Mouse (Mus musculus): Measurements from ENCODE around the gene Rimbp3. TPM values are rescaled to one million over a fixed set of nuclear protein-coding genes. Genes with fewer than 3 reads are reported as not detected.
"Not testable (repeated sequence)": the region's sequence is repeated elsewhere in the genome, so short reads cannot be mapped to it uniquely, and the experiment has no call there.

Rimbp3 gene
- not detected in 2 replicates for polyA plus RNA-seq (2012; ENCODE audit: insufficient read depth, insufficient read length, missing spikeins)

GRCm38 (mm10) chr16:17208389-17209361 is at the start of gene Rimbp3:
Gene Rimbp3 (plus strand): TSS chr16:17208603.
- H3K4me3 ChIP-seq (ENCODE audit: insufficient read depth, low read length): peak within 1 kb of the TSS; percentile 72
- H3K4me1 ChIP-seq (ENCODE audit: control insufficient read depth, insufficient read depth, low read length): no peaks in the 10 kb centered on the region
- no peak within 1 kb of the TSS for H3K27ac ChIP-seq (ENCODE audit: insufficient read depth, low read depth, low read length)
- peak; percentile 78 for TF ChIP-seq CTCF (IDR thresholded peaks at IDR 0.05; ENCODE audit: low read depth, low read length)
- TF ChIP-seq POLR2A (IDR thresholded peaks at IDR 0.05; ENCODE audit: borderline replicate concordance, low read depth, low read length): no peak

- H3K4me3 ChIP-seq (ENCODE audit: insufficient read depth, low read length); H3K4me1 ChIP-seq (ENCODE audit: control insufficient read depth, insufficient read depth, low read length); H3K27ac ChIP-seq (ENCODE audit: insufficient read depth, low read depth, low read length): not testable (repeated sequence)
Observed at GRCm38 (mm10) chr16:17165478-17165877, 42.9 kb upstream of the Rimbp3 start.

- Histone ChIP-seq H3K4me3 (ENCODE audit: insufficient read depth, low read length) (no peak overlapping the region), H3K4me1 (ENCODE audit: control insufficient read depth, insufficient read depth, low read length) (no peaks in the 10 kb centered on the region), H3K27ac (ENCODE audit: insufficient read depth, low read depth, low read length) (no peak overlapping the region)
- TF ChIP-seq POLR2A (IDR thresholded peaks at IDR 0.05; ENCODE audit: borderline replicate concordance, low read depth, low read length) (no peak), CTCF (IDR thresholded peaks at IDR 0.05; ENCODE audit: low read depth, low read length) (no peak)
Observed at GRCm38 (mm10) chr16:17167179-17167578, 41.2 kb upstream of the Rimbp3 start.

GRCm38 (mm10) chr16:17168049-17168448 is 40.4 kb upstream of the Rimbp3 start:
- no peaks in the 10 kb centered on the region for H3K4me1 ChIP-seq (ENCODE audit: control insufficient read depth, insufficient read depth, low read length)
- no peak overlapping the region for H3K4me3 ChIP-seq (ENCODE audit: insufficient read depth, low read length)
- TF ChIP-seq CTCF (IDR thresholded peaks at IDR 0.05; ENCODE audit: low read depth, low read length): no peak
- no peak for TF ChIP-seq POLR2A (IDR thresholded peaks at IDR 0.05; ENCODE audit: borderline replicate concordance, low read depth, low read length)
- no peak overlapping the region for H3K27ac ChIP-seq (ENCODE audit: insufficient read depth, low read depth, low read length)

- TF ChIP-seq POLR2A (IDR thresholded peaks at IDR 0.05; ENCODE audit: borderline replicate concordance, low read depth, low read length): no peak
- no peak for TF ChIP-seq CTCF (IDR thresholded peaks at IDR 0.05; ENCODE audit: low read depth, low read length)
- Histone ChIP-seq H3K27ac (ENCODE audit: insufficient read depth, low read depth, low read length) (no peak overlapping the region), H3K4me3 (ENCODE audit: insufficient read depth, low read length) (no peak overlapping the region), H3K4me1 (ENCODE audit: control insufficient read depth, insufficient read depth, low read length) (peaks cover 31% of the 10 kb centered on the region)
Observed at GRCm38 (mm10) chr16:17175765-17176164, 32.6 kb upstream of the Rimbp3 start.

GRCm38 (mm10) chr16:17177623-17178170 is 30.7 kb upstream of the Rimbp3 start:
- peaks cover 43% of the 10 kb centered on the region for H3K4me1 ChIP-seq (ENCODE audit: control insufficient read depth, insufficient read depth, low read length)
- H3K27ac ChIP-seq (ENCODE audit: insufficient read depth, low read depth, low read length): peak overlapping the region; percentile 24
- H3K4me3 ChIP-seq (ENCODE audit: insufficient read depth, low read length): no peak overlapping the region
- TF ChIP-seq CTCF (IDR thresholded peaks at IDR 0.05; ENCODE audit: low read depth, low read length) (no peak), POLR2A (IDR thresholded peaks at IDR 0.05; ENCODE audit: borderline replicate concordance, low read depth, low read length) (no peak)

GRCm38 (mm10) chr16:17179706-17180105 is 28.7 kb upstream of the Rimbp3 start:
- TF ChIP-seq POLR2A (IDR thresholded peaks at IDR 0.05; ENCODE audit: borderline replicate concordance, low read depth, low read length): no peak
- TF ChIP-seq CTCF (IDR thresholded peaks at IDR 0.05; ENCODE audit: low read depth, low read length): no peak
- Histone ChIP-seq H3K4me1 (ENCODE audit: control insufficient read depth, insufficient read depth, low read length) (peaks cover 52% of the 10 kb centered on the region), H3K27ac (ENCODE audit: insufficient read depth, low read depth, low read length) (no peak overlapping the region), H3K4me3 (ENCODE audit: insufficient read depth, low read length) (no peak overlapping the region)

- H3K27ac ChIP-seq (ENCODE audit: insufficient read depth, low read depth, low read length): peak overlapping the region; percentile 91
Observed at GRCm38 (mm10) chr16:17181382-17181781, 27.0 kb upstream of the Rimbp3 start.

GRCm38 (mm10) chr16:17182136-17182535 is 26.3 kb upstream of the Rimbp3 start:
- peak overlapping the region; percentile 9 for H3K4me3 ChIP-seq (ENCODE audit: insufficient read depth, low read length)
- no peak for TF ChIP-seq POLR2A (IDR thresholded peaks at IDR 0.05; ENCODE audit: borderline replicate concordance, low read depth, low read length)
- TF ChIP-seq CTCF (IDR thresholded peaks at IDR 0.05; ENCODE audit: low read depth, low read length): no peak
- H3K27ac ChIP-seq (ENCODE audit: insufficient read depth, low read depth, low read length): peak overlapping the region; percentile 91
- H3K4me1 ChIP-seq (ENCODE audit: control insufficient read depth, insufficient read depth, low read length): peaks cover 52% of the 10 kb centered on the region

More at GRCm38 (mm10) chr16:17181382-17181781, 27.0 kb upstream of the Rimbp3 start:
- TF ChIP-seq CTCF (IDR thresholded peaks at IDR 0.05; ENCODE audit: low read depth, low read length): no peak
- TF ChIP-seq POLR2A (IDR thresholded peaks at IDR 0.05; ENCODE audit: borderline replicate concordance, low read depth, low read length): no peak
- Histone ChIP-seq H3K4me3 (ENCODE audit: insufficient read depth, low read length) (no peak overlapping the region), H3K4me1 (ENCODE audit: control insufficient read depth, insufficient read depth, low read length) (peaks cover 57% of the 10 kb centered on the region)

GRCm38 (mm10) chr16:17183003-17183402 is 25.4 kb upstream of the Rimbp3 start:
- H3K27ac ChIP-seq (ENCODE audit: insufficient read depth, low read depth, low read length): peak overlapping the region; percentile 91
- no peak for TF ChIP-seq POLR2A (IDR thresholded peaks at IDR 0.05; ENCODE audit: borderline replicate concordance, low read depth, low read length)
- no peak for TF ChIP-seq CTCF (IDR thresholded peaks at IDR 0.05; ENCODE audit: low read depth, low read length)
- H3K4me3 ChIP-seq (ENCODE audit: insufficient read depth, low read length): no peak overlapping the region
- H3K4me1 ChIP-seq (ENCODE audit: control insufficient read depth, insufficient read depth, low read length): peaks cover 44% of the 10 kb centered on the region

Measured in bone marrow macrophage, adult 2 months (primary cell).